Mouse (Mus musculus): ENCODE results near the gene Bet1l. TPM values are rescaled to one million over a fixed set of nuclear protein-coding genes. Genes with fewer than 3 reads are reported as not detected.

Gene Bet1l
- total and polyA plus RNA-seq, 3 experiments, result 13.1 to 24.3 (median 13.8) TPM

- no peak overlapping the region for H3K27ac ChIP-seq (ENCODE audit: insufficient read depth, low read depth)
- no peak for TF ChIP-seq MAZ (IDR thresholded peaks at IDR 0.05; ENCODE audit: low read depth, low read length)
- TF ChIP-seq MYC (IDR thresholded peaks at IDR 0.05; ENCODE audit: low read depth, low read length), result no peak
- no peak for TF ChIP-seq IRF4 (IDR thresholded peaks at IDR 0.05; ENCODE audit: low read depth, low read length)
- no peak for TF ChIP-seq PAX5 (IDR thresholded peaks at IDR 0.05; ENCODE audit: low read length)
- no peak for DNase-seq (ENCODE audit: extremely low read depth)
- no peaks in the 10 kb centered on the region for H3K9me3 ChIP-seq (replicated peaks; ENCODE audit: low read length)
- peaks cover 0 to 2% of the 10 kb centered on the region in 2 experiments; a peak in 1 of 4 replicates for H3K4me1 ChIP-seq (ENCODE audit: control insufficient read depth in 1 of 2, insufficient read depth in 2 of 2)
- no peak overlapping the region for H3K4me3 ChIP-seq (replicated peaks in 1 of 3; ENCODE audit: low read depth in 2 of 3, low read length in 2 of 3, poor library complexity in 1 of 3)
- H3K4me2 ChIP-seq (ENCODE audit: insufficient read depth, low read depth, poor library complexity, severe bottlenecking), result no peak overlapping the region
- dilution Hi-C loops (cut with MboI; ENCODE audit: extremely low pct_ligation_motif_present, extremely low pct_unique_long_range_greater_than_20kb, low sequenced_read_pairs) (no loop called here), in situ Hi-C loops (cut with MboI; ENCODE audit: low pct_ligation_motif_present, low pct_unique_long_range_greater_than_20kb, low sequenced_read_pairs) (loop anchor here (5.0 kb wide), 1 partner anchor 60 kb away; no protein-coding TSS in a partner anchor)
- H3K27me3 ChIP-seq (replicated peaks), result peaks cover 5% of the 10 kb centered on the region
- no peak overlapping the region for H3K9ac ChIP-seq (ENCODE audit: insufficient read depth, low read depth)
- H3K36me3 ChIP-seq (replicated peaks in 1 of 2; ENCODE audit: control insufficient read depth in 1 of 2, insufficient read depth in 1 of 2, low read length in 1 of 2), result peaks cover 19 to 41% of the 10 kb centered on the region in 2 experiments
- no peaks in the 10 kb centered on the region for H3K79me2 ChIP-seq (replicated peaks; ENCODE audit: control insufficient read depth, extremely low read depth, insufficient read depth, poor library complexity, severe bottlenecking)
Measured at GRCm38 (mm10) chr7:140902036-140902875, 44.9 kb upstream of the Bet1l start.

- Histone ChIP-seq H3K79me2 (replicated peaks; ENCODE audit: control insufficient read depth, extremely low read depth, insufficient read depth, poor library complexity, severe bottlenecking) (no peaks in the 10 kb centered on the region), H3K4me3 (replicated peaks in 1 of 3; ENCODE audit: low read depth in 2 of 3, low read length in 2 of 3, poor library complexity in 1 of 3) (no peak within 1 kb of the TSS), H3K9me3 (replicated peaks; ENCODE audit: low read length) (no peaks in the 10 kb centered on the region), H3K27ac (ENCODE audit: insufficient read depth, low read depth) (no peak within 1 kb of the TSS), H3K36me3 (replicated peaks in 1 of 2; ENCODE audit: control insufficient read depth in 1 of 2, insufficient read depth in 1 of 2, low read length in 1 of 2) (peaks cover 27 to 59% of the 10 kb centered on the region in 2 experiments), H3K27me3 (replicated peaks) (no peaks in the 10 kb centered on the region), H3K9ac (ENCODE audit: insufficient read depth, low read depth) (no peak within 1 kb of the TSS), H3K4me2 (ENCODE audit: insufficient read depth, low read depth, poor library complexity, severe bottlenecking) (no peak within 1 kb of the TSS), H3K4me1 (ENCODE audit: control insufficient read depth in 1 of 2, insufficient read depth in 2 of 2) (no peaks in the 10 kb centered on the region)
- TF ChIP-seq MAZ (IDR thresholded peaks at IDR 0.05; ENCODE audit: low read depth, low read length) (no peak), PAX5 (IDR thresholded peaks at IDR 0.05; ENCODE audit: low read length) (no peak), NELFE (IDR thresholded peaks at IDR 0.05; ENCODE audit: low read depth, low read length) (no peak), GABPA (IDR thresholded peaks at IDR 0.05; ENCODE audit: insufficient replicate concordance, low read depth, low read length) (no peak), ZC3H11A (IDR thresholded peaks at IDR 0.05; ENCODE audit: low read depth, low read length) (no peak), JUND (conservative IDR thresholded peaks at IDR 0.05; ENCODE audit: low read depth, low read length) (no peak), USF2 (conservative IDR thresholded peaks at IDR 0.05; ENCODE audit: low read depth, low read length) (no peak), POLR2AphosphoS2 (IDR thresholded peaks at IDR 0.05; ENCODE audit: low read depth, low read length) (no peak; the same call in 1 of the 2 replicates), SIN3A (IDR thresholded peaks at IDR 0.05; ENCODE audit: low read length) (no peak), TCF12 (IDR thresholded peaks at IDR 0.05; ENCODE audit: low read depth, low read length) (no peak)
- DNase-seq (ENCODE audit: extremely low read depth), result no peak
- in situ Hi-C loops (cut with MboI; ENCODE audit: low pct_ligation_motif_present, low pct_unique_long_range_greater_than_20kb, low sequenced_read_pairs) (loop anchor here (5.0 kb wide), 1 partner anchor 58 kb away; no protein-coding TSS in a partner anchor), dilution Hi-C loops (cut with MboI; ENCODE audit: extremely low pct_ligation_motif_present, extremely low pct_unique_long_range_greater_than_20kb, low sequenced_read_pairs) (no loop called here)
Measured at GRCm38 (mm10) chr7:140900220-140900619, 42.8 kb upstream of the Bet1l start, which contains the start of gene Cox8b. Gene Cox8b, minus strand, starts transcription at chr7:140900446.

Data from CH12.LX (cell line).